Comparison of ENCODE assay signal across 7 mouse cellular contexts in the genomic region with DNA sequence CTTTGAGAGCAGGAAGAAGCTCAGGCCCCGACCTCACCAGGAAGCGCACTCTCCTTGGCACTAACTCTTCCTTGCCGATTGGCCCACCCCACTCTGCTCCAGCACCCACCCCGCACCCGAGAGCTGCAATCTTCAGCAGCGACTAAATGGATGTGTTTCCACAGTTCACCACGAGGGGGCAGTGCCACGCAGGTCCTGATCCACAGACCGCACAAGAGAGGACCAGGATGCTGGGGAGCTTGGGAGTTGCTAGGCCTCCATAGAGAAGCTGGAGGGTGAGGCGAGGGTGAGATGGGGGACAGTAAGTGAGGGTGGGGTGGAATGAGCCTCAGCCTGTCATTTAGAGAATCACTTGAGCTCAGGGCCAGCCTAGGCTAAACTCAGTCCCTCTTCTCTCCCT. TPM values are rescaled to one million over a fixed set of nuclear protein-coding genes. Genes with fewer than 3 reads are reported as not detected.
DNase-seq lines count a peak whose midpoint lies in the region; ATAC-seq lines count a peak whose summit lies in the region.

No protein-coding gene starts in this region.

- H3K9ac ChIP-seq in intestine, embryonic 16.5 days (ENCODE audit: low read depth, low read length), result no peak overlapping the region
- no peak overlapping the region for H3K9ac ChIP-seq in midbrain, embryonic 12.5 days (replicated peaks)

- intact Hi-C loops in left cerebral cortex, postnatal 36 days (cut with DNase I), result loop anchor here (2.0 kb wide), 2 partner anchors 40 to 86 kb away; partner anchors contain the start of gene Tfip11

- H3K4me2 ChIP-seq in intestine, embryonic 16.5 days (ENCODE audit: low read depth, low read length), result no peak overlapping the region
- no peak overlapping the region for H3K4me2 ChIP-seq in midbrain, embryonic 12.5 days (replicated peaks)

- peak; percentile 92 to 94 for DNase-seq in adrenal gland, adult 18-20 months (ENCODE audit: low spot score in 2 of 2)
- DNase-seq in embryo, embryonic 11.5 days (ENCODE audit: low read depth, low spot score), result peak; percentile 79
- DNase-seq in gonadal fat pad, adult 2 months (ENCODE audit: low read depth), result peak; percentile 5
- DNase-seq in left cerebral cortex, postnatal 36 days (ENCODE audit: low spot score in 2 of 2), result peak; percentile 86 to 88
- DNase-seq in skeletal muscle tissue, adult 2 months (ENCODE audit: low read depth, low spot score), result peak; percentile 68

- no peaks in the 10 kb centered on the region for H3K9me3 ChIP-seq in intestine, embryonic 16.5 days (ENCODE audit: control insufficient read depth, low read length)
- H3K9me3 ChIP-seq in midbrain, embryonic 12.5 days, result no peaks in the 10 kb centered on the region

- WGBS in intestine, embryonic 16.5 days, result 3% methylated on average over 10 of the region's 10 CpGs
- WGBS in midbrain, embryonic 12.5 days, result 4% methylated on average over 10 of the region's 10 CpGs

- peak; percentile 29 for ATAC-seq in intestine, embryonic 16.5 days
- peak; percentile 5; the same call in 1 of the 2 replicates for ATAC-seq in midbrain, embryonic 12.5 days (ENCODE audit: low FRiP score, low read depth)

- H3K27me3 ChIP-seq in intestine, embryonic 16.5 days (replicated peaks; ENCODE audit: control insufficient read depth, insufficient read depth, low read length), result no peaks in the 10 kb centered on the region
- no peaks in the 10 kb centered on the region for H3K27me3 ChIP-seq in midbrain, embryonic 12.5 days

- peaks cover 18% of the 10 kb centered on the region; the same call in 1 of the 2 replicates for H3K4me1 ChIP-seq in intestine, embryonic 16.5 days (ENCODE audit: control insufficient read depth, insufficient read depth, low read length)
- H3K4me1 ChIP-seq in midbrain, embryonic 12.5 days, result peaks cover 52% of the 10 kb centered on the region

- no peaks in the 10 kb centered on the region for H3K36me3 ChIP-seq in intestine, embryonic 16.5 days (ENCODE audit: control insufficient read depth, insufficient read depth, low read length)
- H3K36me3 ChIP-seq in midbrain, embryonic 12.5 days, result no peaks in the 10 kb centered on the region

- peak overlapping the region; percentile 17; the same call in 1 of the 2 replicates for H3K4me3 ChIP-seq in intestine, embryonic 16.5 days (ENCODE audit: low read length)
- no peak overlapping the region for H3K4me3 ChIP-seq in midbrain, embryonic 12.5 days

- H3K27ac ChIP-seq in intestine, embryonic 16.5 days (ENCODE audit: low read length), result no peak overlapping the region
- peak overlapping the region; percentile 98; the same call in 1 of the 2 replicates for H3K27ac ChIP-seq in midbrain, embryonic 12.5 days (replicated peaks)

RNA-seq across cellular contexts. Expression of gene Cryba4, which starts 11.6 kb away (rescaled TPM):
- total RNA-seq in adrenal gland, adult 18-20 months (2021), result 100 to 1,000 TPM in 1 of 2 experiments, 10 to 100 TPM in 1; 95.8 to 126 TPM
- 309 and 372 TPM in 2 replicates for polyA plus RNA-seq in gonadal fat pad, adult 2 months (2012; rRNA removed)
- 1.3 and 1.5 TPM in 2 replicates for polyA plus RNA-seq in intestine, embryonic 16.5 days (2015; fragmentation: Nextera tagmentation; extraction: Ambion mirVana)
- total RNA-seq in left cerebral cortex, postnatal 36 days (2021), result under 1 TPM; 0.59 to 0.95 TPM
- 1.3 and 2.0 TPM in 2 replicates for polyA plus RNA-seq in midbrain, embryonic 12.5 days (2016; fragmentation: Nextera tagmentation; extraction: Ambion mirVana)

RNA-seq across cellular contexts. Expression of gene Crybb1, which starts 14.9 kb away (rescaled TPM):
- 1 to 10 TPM; 3.2 to 3.3 TPM for total RNA-seq in adrenal gland, adult 18-20 months (2021)
- polyA plus RNA-seq in gonadal fat pad, adult 2 months (2012; rRNA removed), result 7.3 and 7.7 TPM in 2 replicates
- 2.7 and 2.9 TPM in 2 replicates for polyA plus RNA-seq in intestine, embryonic 16.5 days (2015; fragmentation: Nextera tagmentation; extraction: Ambion mirVana)
- total RNA-seq in left cerebral cortex, postnatal 36 days (2021), result 1 to 10 TPM; 7.1 to 10.0 TPM
- 1.3 and 1.9 TPM in 2 replicates for polyA plus RNA-seq in midbrain, embryonic 12.5 days (2016; fragmentation: Nextera tagmentation; extraction: Ambion mirVana)

RNA-seq across cellular contexts. Expression of gene Tpst2, which starts 35.7 kb away (rescaled TPM):
- total RNA-seq in adrenal gland, adult 18-20 months (2021), result 100 to 1,000 TPM; 208 to 233 TPM
- 243 and 387 TPM in 2 replicates for polyA plus RNA-seq in gonadal fat pad, adult 2 months (2012; rRNA removed)
- 47.4 and 52.0 TPM in 2 replicates for polyA plus RNA-seq in intestine, embryonic 16.5 days (2015; fragmentation: Nextera tagmentation; extraction: Ambion mirVana)
- 10 to 100 TPM; 32.1 to 46.3 TPM for total RNA-seq in left cerebral cortex, postnatal 36 days (2021)
- 29.4 and 31.1 TPM in 2 replicates for polyA plus RNA-seq in midbrain, embryonic 12.5 days (2016; fragmentation: Nextera tagmentation; extraction: Ambion mirVana)

Comparison
In these comparisons a context has a peak if more than half of its experiments do, and no peak if none do; other contexts are left out.
1. DNase-seq: peak in every context shown above with its lines; median percentile 93 in adrenal gland, adult 18-20 months; 87 in left cerebral cortex, postnatal 36 days; 79 in embryo, embryonic 11.5 days; 68 in skeletal muscle tissue, adult 2 months; 5 in gonadal fat pad, adult 2 months.
2. RNA of gene Cryba4, which starts 11.6 kb away (polyA plus RNA-seq): 309 to 372 TPM in gonadal fat pad, adult 2 months; 1.3 to 2.0 TPM in midbrain, embryonic 12.5 days and 1.3 to 1.5 TPM in intestine, embryonic 16.5 days; every median in the first group is over 100 times any median in the second.